Mouse (Mus musculus): ENCODE measurements around the gene Tbxas1.

The Tbxas1 gene

GRCm38 (mm10) chr6:38970759-38971158 lies 95.6 kb downstream of the Tbxas1 start:
- TF ChIP-seq GATA4 (IDR thresholded peaks at IDR 0.05; ENCODE audit: insufficient replicate concordance, low read length): no peak

DNA sequence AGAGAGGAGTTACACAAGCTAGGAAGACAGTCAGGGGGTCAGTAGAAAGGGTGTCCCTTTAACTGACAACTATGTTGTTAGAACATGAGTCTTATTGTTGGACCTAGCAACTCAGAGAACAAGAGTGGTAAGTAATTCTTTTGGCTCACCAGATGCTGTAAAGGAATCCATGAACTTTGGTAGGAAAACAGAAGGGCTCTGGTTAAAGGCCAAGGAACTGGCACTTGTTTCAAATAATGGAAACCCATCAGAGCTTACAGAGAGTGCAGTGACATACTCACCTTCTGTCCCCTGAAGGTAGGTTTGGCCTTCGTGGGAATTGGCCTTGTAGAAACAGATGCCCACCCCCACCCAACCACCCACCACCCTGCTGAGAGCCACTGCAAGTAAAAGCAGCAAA lies 97.6 kb downstream of the Tbxas1 start:
- no peak for TF ChIP-seq GATA4 (IDR thresholded peaks at IDR 0.05; ENCODE audit: insufficient replicate concordance, low read length)

DNA sequence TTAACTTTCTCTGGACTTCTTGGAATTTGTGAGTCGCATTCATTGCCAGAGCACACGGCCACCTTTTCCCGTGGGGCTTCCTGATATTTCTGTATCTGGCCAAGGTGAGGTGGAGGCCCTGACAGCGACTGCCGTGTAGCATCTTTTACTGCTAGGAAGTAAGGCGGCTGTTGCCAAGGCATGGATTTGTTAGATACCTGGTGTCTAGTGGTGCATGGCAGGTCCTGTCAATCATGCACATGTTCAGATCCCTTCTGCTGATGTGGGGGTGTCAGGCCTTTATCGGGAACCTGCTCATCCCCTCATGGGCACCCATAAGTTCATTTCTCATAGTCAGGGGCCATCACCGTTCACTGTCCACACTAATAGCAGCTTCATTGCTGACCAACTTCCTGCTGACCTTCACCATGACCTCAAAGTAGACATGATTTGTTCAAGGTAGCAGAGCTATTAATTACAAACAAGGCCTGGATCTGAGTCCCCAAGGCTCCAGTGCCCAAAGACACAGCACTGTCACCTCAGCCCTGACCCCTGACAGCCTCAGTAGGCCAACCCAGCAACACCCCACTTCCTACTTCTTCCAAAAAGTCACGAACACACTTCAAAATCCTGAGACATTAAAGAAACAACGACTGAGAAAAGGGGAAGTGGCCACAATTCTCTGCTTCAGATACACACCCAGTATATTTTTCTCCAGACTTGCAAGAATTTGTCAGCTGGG lies 98.4 kb downstream of the Tbxas1 start:
- no peak for TF ChIP-seq GATA4 (IDR thresholded peaks at IDR 0.05; ENCODE audit: insufficient replicate concordance, low read length)

DNA sequence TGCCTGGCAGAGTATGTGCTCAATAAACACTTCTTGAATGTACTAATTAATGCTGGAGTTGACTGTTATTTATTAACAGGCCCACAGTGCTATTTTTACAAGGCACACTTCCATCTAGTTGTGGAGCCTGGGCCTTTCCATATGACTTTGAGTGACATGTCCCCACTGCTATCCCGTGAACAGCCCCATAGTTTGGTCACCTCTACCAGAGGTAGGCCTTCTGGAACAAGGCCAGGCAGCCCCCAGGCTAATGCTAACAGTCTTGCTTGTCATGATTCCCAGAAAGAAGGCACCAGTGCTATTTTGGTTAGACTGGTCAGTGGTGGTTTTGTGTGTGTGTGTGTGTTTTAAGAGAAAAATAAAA lies 98.9 kb downstream of the Tbxas1 start:
- no peak for TF ChIP-seq GATA4 (IDR thresholded peaks at IDR 0.05; ENCODE audit: insufficient replicate concordance, low read length)

- no peak for TF ChIP-seq GATA4 (IDR thresholded peaks at IDR 0.05; ENCODE audit: insufficient replicate concordance, low read length)
Measured at GRCm38 (mm10) chr6:38974536-38975268, 99.5 kb downstream of the Tbxas1 start.

DNA sequence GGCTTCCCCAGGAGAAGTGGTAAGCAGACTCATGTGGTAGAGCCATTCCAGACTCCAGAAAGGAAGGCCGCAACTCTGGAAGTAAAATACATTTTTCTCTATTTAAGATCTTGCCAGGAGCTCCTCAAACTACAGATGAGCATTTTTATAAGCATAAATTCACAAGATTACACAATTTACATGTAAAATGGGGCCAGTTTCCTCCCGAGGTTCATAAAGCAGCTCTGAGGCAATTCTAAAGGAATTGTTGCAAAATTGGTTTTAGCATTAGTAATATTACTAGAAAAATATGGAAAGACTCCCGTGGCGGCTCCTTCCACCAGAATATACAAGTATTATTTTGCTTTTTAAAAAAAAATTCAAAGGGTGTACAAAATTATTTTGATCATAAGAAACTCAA lies 100.7 kb downstream of the Tbxas1 start:
- no peak for TF ChIP-seq GATA4 (IDR thresholded peaks at IDR 0.05; ENCODE audit: insufficient replicate concordance, low read length)

- no peak for TF ChIP-seq GATA4 (IDR thresholded peaks at IDR 0.05; ENCODE audit: insufficient replicate concordance, low read length)
Measured at GRCm38 (mm10) chr6:38976355-38976754, 101.2 kb downstream of the Tbxas1 start.

GRCm38 (mm10) chr6:38980921-38981715 lies 105.9 kb downstream of the Tbxas1 start:
- peak; percentile 87; the same call in 1 of the 2 replicates for TF ChIP-seq GATA4 (IDR thresholded peaks at IDR 0.05; ENCODE audit: insufficient replicate concordance, low read length)

DNA sequence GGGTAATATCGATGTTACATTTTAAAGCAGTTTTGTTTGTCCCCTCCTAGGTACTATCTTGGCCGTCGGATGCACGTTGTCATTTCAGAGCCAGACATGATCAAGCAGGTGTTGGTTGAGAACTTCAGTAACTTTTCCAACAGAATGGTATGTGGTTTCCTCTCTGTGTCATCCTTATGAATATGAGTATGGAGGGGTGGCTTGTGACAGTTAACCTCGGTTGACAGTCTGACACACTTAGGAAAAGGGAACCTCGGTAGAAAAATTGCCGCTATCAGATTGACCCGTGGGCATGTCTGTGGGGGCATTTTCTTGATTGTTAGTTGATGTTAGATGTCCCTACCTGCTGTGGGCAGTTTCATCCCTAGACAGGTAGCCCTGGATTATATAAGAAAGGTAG lies 106.9 kb downstream of the Tbxas1 start:
- TF ChIP-seq GATA4 (IDR thresholded peaks at IDR 0.05; ENCODE audit: insufficient replicate concordance, low read length): no peak

- TF ChIP-seq GATA4 (IDR thresholded peaks at IDR 0.05; ENCODE audit: insufficient replicate concordance, low read length): peak; percentile 47; the same call in 1 of the 2 replicates
Measured at GRCm38 (mm10) chr6:38982656-38983055, 107.5 kb downstream of the Tbxas1 start.

DNA sequence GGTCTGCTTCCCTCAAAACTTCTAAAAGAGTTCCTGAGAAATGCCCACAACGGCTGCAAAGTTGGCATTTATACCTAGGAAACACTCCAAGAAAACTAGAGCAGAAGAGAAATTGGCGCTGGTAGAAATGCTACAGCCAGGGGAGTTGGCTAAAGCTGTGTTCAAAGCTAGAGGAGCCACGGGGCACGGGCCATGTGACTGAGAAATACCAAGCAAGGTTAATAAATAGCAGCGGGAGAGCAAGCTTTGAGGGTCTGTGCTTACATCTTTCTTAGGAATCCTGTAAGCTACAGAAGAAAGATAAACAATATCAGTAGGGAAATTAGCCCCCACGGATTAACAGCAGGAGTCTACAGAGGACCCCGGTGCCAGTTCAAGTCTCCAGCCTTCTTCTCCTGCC lies 107.9 kb downstream of the Tbxas1 start:
- TF ChIP-seq GATA4 (IDR thresholded peaks at IDR 0.05; ENCODE audit: insufficient replicate concordance, low read length): no peak

- TF ChIP-seq GATA4 (IDR thresholded peaks at IDR 0.05; ENCODE audit: insufficient replicate concordance, low read length): no peak
Measured at GRCm38 (mm10) chr6:38984626-38985025, 109.4 kb downstream of the Tbxas1 start.

DNA sequence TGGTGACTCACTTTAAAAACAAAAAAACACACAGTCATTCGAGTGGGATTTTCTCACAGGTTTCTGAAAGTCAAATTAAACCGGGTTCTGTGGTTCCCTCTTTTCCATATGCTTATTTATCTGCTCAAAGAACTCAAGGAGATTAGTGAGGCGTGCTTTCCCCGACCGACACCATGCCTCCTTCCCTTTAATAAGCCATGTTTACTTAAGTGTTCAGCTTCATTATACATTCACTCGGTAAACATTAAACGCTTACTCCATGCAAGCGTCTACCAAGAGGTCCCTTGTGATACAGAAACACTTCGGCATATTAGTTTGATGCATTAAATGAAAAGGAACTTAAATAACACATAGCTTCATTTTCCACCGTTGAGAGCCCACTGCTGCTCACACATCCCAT lies 111.4 kb downstream of the Tbxas1 start:
- no peak for TF ChIP-seq GATA4 (IDR thresholded peaks at IDR 0.05; ENCODE audit: insufficient replicate concordance, low read length)

DNA sequence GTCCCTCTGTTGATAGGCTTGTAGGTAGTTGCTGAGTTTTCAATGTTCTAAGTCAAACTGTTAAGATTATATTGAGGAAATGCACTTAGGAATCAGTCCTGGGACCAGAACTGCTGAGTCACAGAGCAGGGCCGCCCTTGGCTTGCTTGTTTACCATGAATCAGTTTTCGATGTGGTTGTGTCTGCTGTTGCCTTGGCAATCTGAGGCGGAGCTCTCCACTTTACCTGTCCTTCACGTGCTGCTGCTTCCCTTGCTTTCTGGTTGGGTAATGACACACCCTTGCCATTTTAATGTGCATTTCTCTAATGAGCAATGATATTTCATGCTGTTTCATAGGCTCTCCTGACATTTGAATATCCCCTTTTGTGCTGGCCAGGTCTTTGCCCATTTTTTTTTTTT lies 116.8 kb downstream of the Tbxas1 start:
- TF ChIP-seq GATA4 (IDR thresholded peaks at IDR 0.05; ENCODE audit: insufficient replicate concordance, low read length): no peak

GRCm38 (mm10) chr6:38995774-38996173 lies 120.6 kb downstream of the Tbxas1 start:
- TF ChIP-seq GATA4 (IDR thresholded peaks at IDR 0.05; ENCODE audit: insufficient replicate concordance, low read length): no peak

- TF ChIP-seq GATA4 (IDR thresholded peaks at IDR 0.05; ENCODE audit: insufficient replicate concordance, low read length): no peak
Measured at GRCm38 (mm10) chr6:38997838-38998237, 122.6 kb downstream of the Tbxas1 start.
